Mouse (Mus musculus) hindbrain, embryonic 16.5 days (tissue): ENCODE data around the gene Atp1b3. TPM values are rescaled to one million over a fixed set of nuclear protein-coding genes. Genes with fewer than 3 reads are reported as not detected.
"Not testable (repeated sequence)": the region's sequence is repeated elsewhere in the genome, so short reads cannot be mapped to it uniquely, and the experiment has no call there.

ENCODE experiments used
- ATAC-seq: fragments of 200-750 bp; cut with Nextera tagmentation; 2 replicates; pipeline ENCODE4 v1.8.0; 2017; ENCODE audit warnings: moderate TSS enrichment, moderate library complexity
- H3K27ac ChIP-seq: fragments of 300-500 bp; sonication (generic); 2 replicates; pipeline ENCODE4 v1.5.1; 2014; ENCODE audit warnings: low read depth, mild to moderate bottlenecking, control low read depth, low read length, moderate library complexity
- H3K27me3 ChIP-seq: fragments of 300-500 bp; sonication (generic); replicated peaks from 2 replicates; pipeline ENCODE4 v1.6.1; 2014; ENCODE audit warnings: low read length; ENCODE audit not compliant: control insufficient read depth, insufficient read depth
- H3K36me3 ChIP-seq: fragments of 300-500 bp; sonication (generic); 2 replicates; pipeline ENCODE4 v1.6.1; 2014; ENCODE audit warnings: mild to moderate bottlenecking, low read length, moderate library complexity, mixed read lengths; ENCODE audit not compliant: control insufficient read depth, insufficient read depth
- H3K4me1 ChIP-seq: fragments of 300-500 bp; sonication (generic); 2 replicates; pipeline ENCODE4 v1.6.1; 2014; ENCODE audit warnings: low read depth, low read length; ENCODE audit not compliant: control insufficient read depth, insufficient read depth
- H3K4me2 ChIP-seq: fragments of 300-500 bp; sonication (generic); 2 replicates; pipeline ENCODE4 v1.6.1; 2014; ENCODE audit warnings: mild to moderate bottlenecking, low read length, control low read depth, moderate library complexity
- H3K4me3 ChIP-seq: fragments of 300-500 bp; sonication (generic); 2 replicates; pipeline ENCODE4 v1.5.1; 2014; ENCODE audit warnings: mild to moderate bottlenecking, low read length, control low read depth, moderate library complexity
- H3K9ac ChIP-seq: fragments of 300-500 bp; sonication (generic); 2 replicates; pipeline ENCODE4 v1.6.1; 2014; ENCODE audit warnings: low read depth, mild to moderate bottlenecking, control low read depth, low read length, moderate library complexity
- H3K9me3 ChIP-seq: fragments of 300-500 bp; sonication (generic); 2 replicates; pipeline ENCODE4 v1.6.1; 2014; ENCODE audit warnings: mild to moderate bottlenecking, low read length, moderate library complexity; ENCODE audit not compliant: control insufficient read depth
- WGBS: fragments of 180-500 bp; shearing (Covaris S2); extraction: QIAGEN DNeasy Blood & Tissue Kit; methylation state at CpG from one replicate; pipeline ENCODE4 v1.1.7; 2014; 5-methylcytosine and 5-hydroxymethylcytosine counted together
- polyA plus RNA-seq: library from polyadenylated mRNA; unstranded; fragments of >200 nt; fragmentation: Nextera tagmentation; extraction: Ambion mirVana; gene quantifications from 2 replicates; pipeline ENCODE4 v1.2.1, GENCODE M21; 2015

The Atp1b3 gene
- polyA plus RNA-seq, 1 experiment from 2014 or later, result 199 TPM

- Histone ChIP-seq H3K4me2 (no peak overlapping the region), H3K9me3 (no peaks in the 10 kb centered on the region), H3K4me3 (no peak overlapping the region), H3K9ac (no peak overlapping the region), H3K27me3 (no peaks in the 10 kb centered on the region), H3K36me3 (no peaks in the 10 kb centered on the region), H3K4me1 (no peaks in the 10 kb centered on the region), H3K27ac (no peak overlapping the region)
- WGBS, result 89% methylated on average over 5 of the region's 5 CpGs
- no peak for ATAC-seq
Observed at GRCm38 (mm10) chr9:96371075-96371474, 6.8 kb upstream of the Atp1b3 start.

GRCm38 (mm10) chr9:96369654-96370384 lies 5.6 kb upstream of the Atp1b3 start:
- no peak overlapping the region for H3K4me3 ChIP-seq
- no peak for ATAC-seq
- H3K4me1 ChIP-seq, result no peaks in the 10 kb centered on the region
- no peak overlapping the region for H3K27ac ChIP-seq
- H3K9me3 ChIP-seq, result no peaks in the 10 kb centered on the region
- H3K36me3 ChIP-seq, result no peaks in the 10 kb centered on the region
- no peak overlapping the region for H3K9ac ChIP-seq
- no peaks in the 10 kb centered on the region for H3K27me3 ChIP-seq
- WGBS, result 70% methylated on average over 5 of the region's 5 CpGs
- H3K4me2 ChIP-seq, result no peak overlapping the region

DNA sequence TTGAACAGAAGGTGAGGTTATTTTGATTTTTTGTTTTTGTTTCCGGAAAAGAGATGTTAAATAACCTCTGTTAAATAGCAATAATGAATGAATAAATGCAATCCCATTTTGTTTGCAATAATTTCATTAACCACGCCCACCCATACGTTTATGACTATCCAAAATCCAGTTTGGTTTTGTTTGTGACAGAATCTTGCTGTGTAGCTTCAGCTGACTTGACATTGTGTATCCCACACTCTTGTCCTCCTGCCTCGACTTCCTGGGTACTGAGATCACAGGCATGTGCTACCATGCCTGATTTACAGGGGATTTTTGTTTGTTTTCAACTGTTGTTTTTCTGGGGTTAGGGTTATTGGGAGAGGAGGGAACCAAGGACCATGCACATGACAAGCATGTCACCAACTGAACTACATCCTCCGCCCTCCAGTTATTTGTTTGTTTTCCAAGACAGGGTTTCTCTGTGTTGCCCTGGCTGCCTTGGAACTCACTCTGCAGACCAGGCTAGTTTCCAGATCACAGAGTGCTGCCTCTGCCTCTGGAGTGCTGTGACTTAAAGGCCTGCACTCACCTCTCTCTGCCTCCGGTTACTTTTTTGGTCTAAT lies 1.1 kb upstream of the Atp1b3 start:
- no peak overlapping the region for H3K4me2 ChIP-seq
- no peaks in the 10 kb centered on the region for H3K9me3 ChIP-seq
- 61% methylated on average over 6 of the region's 6 CpGs for WGBS
- peaks cover 12% of the 10 kb centered on the region for H3K4me1 ChIP-seq
- no peak for ATAC-seq
- no peaks in the 10 kb centered on the region for H3K36me3 ChIP-seq
- H3K27me3 ChIP-seq, result no peaks in the 10 kb centered on the region
- no peak overlapping the region for H3K4me3 ChIP-seq
- no peak overlapping the region for H3K9ac ChIP-seq
- no peak overlapping the region for H3K27ac ChIP-seq

GRCm38 (mm10) chr9:96363581-96364140 lies 581 bp downstream of the Atp1b3 start:
- Histone ChIP-seq H3K9ac (peak overlapping the region; percentile 91), H3K27ac (peak overlapping the region; percentile 90), H3K36me3 (no peaks in the 10 kb centered on the region), H3K4me3 (peak overlapping the region; percentile 89), H3K9me3 (no peaks in the 10 kb centered on the region), H3K4me2 (peak overlapping the region; percentile 67), H3K27me3 (no peaks in the 10 kb centered on the region), H3K4me1 (peaks cover 12% of the 10 kb centered on the region)
- WGBS, result under 1% methylated on average over 41 of the region's 64 CpGs
- no peak; the same call in none of the 2 replicates for ATAC-seq

DNA sequence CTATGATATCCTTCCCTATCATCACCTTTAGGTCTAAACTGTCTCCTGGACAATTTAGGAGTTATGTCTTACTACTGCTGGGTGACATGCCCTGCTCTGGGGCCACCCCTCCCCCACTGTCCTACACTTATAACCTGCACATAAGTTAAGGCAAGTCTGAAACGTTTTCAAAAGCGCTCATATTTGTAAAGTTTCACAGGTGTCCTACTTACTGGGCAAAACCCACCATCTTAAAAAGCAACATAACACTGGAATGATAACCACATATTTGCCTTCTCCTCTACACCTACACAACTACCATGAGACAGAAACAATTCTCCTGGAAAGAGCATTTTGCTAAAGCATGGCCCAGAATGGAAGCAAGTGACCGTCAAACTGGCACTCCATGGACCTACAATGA lies 4.2 kb downstream of the Atp1b3 start:
- ATAC-seq, result no peak
- H3K27ac ChIP-seq, result no peak overlapping the region
- H3K36me3 ChIP-seq, result no peaks in the 10 kb centered on the region
- no peak overlapping the region for H3K4me3 ChIP-seq
- 87% methylated on average over 3 of the region's 3 CpGs for WGBS
- H3K4me1 ChIP-seq, result peaks cover 12% of the 10 kb centered on the region
- H3K9me3 ChIP-seq, result no peaks in the 10 kb centered on the region
- no peak overlapping the region for H3K4me2 ChIP-seq
- no peaks in the 10 kb centered on the region for H3K27me3 ChIP-seq
- H3K9ac ChIP-seq, result no peak overlapping the region

- Histone ChIP-seq H3K27ac (no peak overlapping the region), H3K4me1 (peaks cover 2% of the 10 kb centered on the region; the same call in 1 of the 2 replicates), H3K9me3 (no peaks in the 10 kb centered on the region), H3K9ac (no peak overlapping the region), H3K4me2 (no peak overlapping the region), H3K27me3 (no peaks in the 10 kb centered on the region), H3K4me3 (no peak overlapping the region), H3K36me3 (no peaks in the 10 kb centered on the region)
- no peak for ATAC-seq
- WGBS, result 60% methylated on average over 8 of the region's 8 CpGs
Observed at GRCm38 (mm10) chr9:96353799-96354198, 10.4 kb downstream of the Atp1b3 start.

GRCm38 (mm10) chr9:96353121-96353769 lies 11.0 kb downstream of the Atp1b3 start:
- H3K9ac ChIP-seq, result no peak overlapping the region

GRCm38 (mm10) chr9:96351771-96352170 lies 12.5 kb downstream of the Atp1b3 start:
- not testable (repeated sequence) for H3K9ac ChIP-seq, ATAC-seq, H3K27me3 ChIP-seq, H3K4me2 ChIP-seq, H3K9me3 ChIP-seq, H3K36me3 ChIP-seq, H3K4me1 ChIP-seq, H3K4me3 ChIP-seq, H3K27ac ChIP-seq
- WGBS, result 91% methylated on average over 6 of the region's 6 CpGs

More at GRCm38 (mm10) chr9:96353121-96353769, 11.0 kb downstream of the Atp1b3 start:
- no peak for ATAC-seq
- H3K9me3 ChIP-seq, result no peaks in the 10 kb centered on the region
- no peaks in the 10 kb centered on the region for H3K36me3 ChIP-seq
- H3K27me3 ChIP-seq, result no peaks in the 10 kb centered on the region
- peaks cover 2% of the 10 kb centered on the region; the same call in 1 of the 2 replicates for H3K4me1 ChIP-seq
- H3K4me2 ChIP-seq, result no peak overlapping the region
- no peak overlapping the region for H3K4me3 ChIP-seq
- 78% methylated on average over 12 of the region's 12 CpGs for WGBS
- no peak overlapping the region for H3K27ac ChIP-seq

DNA sequence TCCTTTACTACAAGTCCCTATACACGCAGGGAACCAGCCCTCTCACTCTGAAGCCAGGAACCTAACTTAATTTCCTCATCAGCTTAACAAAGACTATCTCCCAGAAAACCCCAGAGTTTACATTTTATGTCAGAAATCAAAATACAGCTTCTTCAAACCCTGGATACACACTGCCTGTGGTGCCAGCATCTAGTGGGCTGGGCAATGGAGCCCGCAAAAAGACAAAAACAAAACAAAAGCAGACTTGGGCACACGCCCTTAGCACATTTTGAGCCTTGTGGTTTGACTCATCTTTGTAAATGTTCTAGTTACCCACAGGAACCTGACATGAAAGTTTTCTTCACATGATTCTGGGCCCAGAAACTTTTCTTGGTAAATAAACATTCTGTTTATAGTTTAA lies 13.8 kb downstream of the Atp1b3 start:
- Histone ChIP-seq H3K36me3 (no peaks in the 10 kb centered on the region), H3K4me2 (no peak overlapping the region), H3K4me1 (peaks cover 2% of the 10 kb centered on the region; the same call in 1 of the 2 replicates), H3K27ac (no peak overlapping the region), H3K9me3 (no peaks in the 10 kb centered on the region), H3K27me3 (no peaks in the 10 kb centered on the region), H3K9ac (no peak overlapping the region), H3K4me3 (no peak overlapping the region)
- 57% methylated on average over 3 of the region's 3 CpGs for WGBS
- no peak for ATAC-seq
